Mouse (Mus musculus) common myeloid progenitor, adult 5-6 weeks (primary cell): Measurements from ENCODE around the gene Neurog3. TPM values are rescaled to one million over a fixed set of nuclear protein-coding genes. Genes with fewer than 3 reads are reported as not detected.

Experiments
- ATAC-seq: replicated peaks from 2 replicates; pipeline ENCODE4 v1.8.0; 2016; ENCODE audit warnings: low read depth, mild to moderate bottlenecking, moderate TSS enrichment, inconsistent platforms; ENCODE audit not compliant: poor library complexity, severe bottlenecking
- total RNA-seq: library from RNA; stranded (forward); fragments of 200-1000, 187-1606 nt; gene quantifications from 2 replicates; pipeline ENCODE4 v1.2.3, GENCODE M21; 2017

Neurog3 gene
- not detected in 2 replicates for total RNA-seq

DNA sequence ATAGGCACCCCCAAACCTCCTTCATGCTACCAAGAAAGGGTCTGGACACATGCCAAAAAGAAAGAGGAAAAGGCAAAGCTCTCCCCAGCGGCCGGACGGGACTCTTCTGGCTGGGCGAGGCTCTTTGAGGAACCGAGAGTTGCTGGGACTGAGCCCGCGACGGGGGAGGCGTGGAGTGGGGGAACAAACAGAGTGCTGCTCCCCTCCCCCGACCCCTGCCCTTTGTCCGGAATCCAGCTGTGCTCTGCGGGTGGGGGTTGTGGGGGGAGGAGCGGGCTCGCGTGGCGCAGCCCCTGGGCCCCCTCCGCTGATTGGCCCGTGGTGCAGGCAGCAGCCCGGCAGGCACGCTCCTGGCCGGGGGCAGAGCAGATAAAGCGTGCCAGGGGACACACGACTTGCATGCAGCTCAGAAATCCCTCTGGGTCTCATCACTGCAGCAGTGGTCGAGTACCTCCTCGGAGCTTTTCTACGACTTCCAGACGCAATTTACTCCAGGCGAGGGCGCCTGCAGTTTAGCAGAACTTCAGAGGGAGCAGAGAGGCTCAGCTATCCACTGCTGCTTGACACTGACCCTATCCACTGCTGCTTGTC lies at the start of gene Neurog3:
Gene Neurog3 (plus strand): TSS at position 400 of the 591 bp plus-strand sequence.
- ATAC-seq: peak; percentile 76

GRCm38 (mm10) chr10:62086044-62086443 lies 46.8 kb upstream of the Neurog3 start:
- no peak for ATAC-seq

- ATAC-seq: no peak
These were observed 46.1 kb upstream of the Neurog3 start for GRCm38 (mm10) chr10:62086826-62087225.

- no peak for ATAC-seq
These were observed 44.5 kb upstream of the Neurog3 start for GRCm38 (mm10) chr10:62088411-62088810.

GRCm38 (mm10) chr10:62089071-62089470 lies 43.8 kb upstream of the Neurog3 start:
- no peak for ATAC-seq

DNA sequence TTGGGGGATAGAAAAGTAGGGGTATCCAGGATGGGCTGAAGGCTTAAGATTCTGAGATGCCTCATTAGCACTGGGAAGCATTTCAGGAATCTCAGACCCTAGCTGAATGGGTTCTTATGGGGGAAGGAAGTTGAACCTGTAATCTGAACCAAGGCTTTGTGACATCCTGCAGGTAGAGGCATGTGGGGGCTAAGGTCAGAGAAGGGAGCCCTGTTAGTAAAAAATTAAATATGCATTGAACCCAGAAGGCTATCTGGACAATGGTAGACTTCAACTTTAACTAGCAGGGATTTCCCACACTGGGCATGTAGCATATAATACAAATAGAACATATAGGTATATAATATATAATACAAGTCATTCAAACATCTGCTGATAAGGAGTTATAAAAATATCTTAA lies 43.4 kb upstream of the Neurog3 start:
- no peak for ATAC-seq

DNA sequence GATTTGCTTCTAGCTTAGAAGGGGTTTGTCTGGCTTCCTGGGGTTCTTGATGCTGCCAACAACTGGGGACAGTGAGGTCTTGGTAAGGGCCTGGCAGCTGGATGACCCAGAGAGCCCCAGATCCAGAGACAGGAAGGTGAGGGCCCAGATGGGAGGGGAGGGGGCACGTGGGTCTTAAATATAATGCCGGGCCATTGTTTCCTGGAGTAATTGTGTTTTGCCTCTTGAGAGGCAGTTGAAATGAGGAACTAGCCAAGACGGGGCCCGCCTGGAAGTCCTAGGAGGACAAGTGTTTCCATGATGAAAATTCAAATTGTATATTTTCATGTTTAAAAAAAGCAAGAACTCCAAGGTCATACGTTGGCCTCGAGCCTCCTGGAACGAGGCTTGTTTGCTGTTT lies 39.0 kb upstream of the Neurog3 start:
- ATAC-seq: peak; percentile 42; the same call in 1 of the 2 replicates

GRCm38 (mm10) chr10:62094401-62094800 lies 38.5 kb upstream of the Neurog3 start:
- ATAC-seq: no peak

DNA sequence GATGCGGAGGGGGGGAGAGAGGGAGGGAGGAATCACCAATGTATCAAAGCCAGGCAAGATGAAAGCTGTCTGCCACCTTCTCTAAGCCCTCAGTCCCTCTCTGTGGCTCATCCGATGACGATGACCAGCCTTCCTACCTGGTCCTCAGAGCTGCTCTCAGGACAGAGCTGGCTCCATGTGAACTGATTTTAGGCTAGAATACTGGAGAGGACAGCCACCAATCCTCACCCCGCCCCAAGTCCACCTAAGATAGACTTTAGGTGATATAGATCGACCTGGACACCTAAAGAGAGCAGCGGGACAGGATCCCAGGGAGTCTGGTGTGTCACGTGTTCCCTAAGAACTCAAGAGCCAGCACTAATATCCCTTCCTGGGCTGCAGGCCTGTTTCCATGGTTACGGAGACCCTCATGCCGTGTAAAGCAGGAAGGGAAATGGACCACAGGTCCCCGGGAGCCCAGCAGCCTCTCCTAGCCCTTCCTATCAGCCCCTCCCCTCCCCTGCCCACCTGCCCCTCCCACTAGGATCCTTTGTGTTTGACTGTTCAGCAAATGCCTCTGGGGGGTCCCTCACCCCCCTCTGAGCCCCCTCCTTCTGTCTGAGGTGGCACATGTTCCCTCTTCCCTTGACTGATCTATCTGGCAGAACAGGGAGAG lies 33.0 kb upstream of the Neurog3 start:
- ATAC-seq: no peak

DNA sequence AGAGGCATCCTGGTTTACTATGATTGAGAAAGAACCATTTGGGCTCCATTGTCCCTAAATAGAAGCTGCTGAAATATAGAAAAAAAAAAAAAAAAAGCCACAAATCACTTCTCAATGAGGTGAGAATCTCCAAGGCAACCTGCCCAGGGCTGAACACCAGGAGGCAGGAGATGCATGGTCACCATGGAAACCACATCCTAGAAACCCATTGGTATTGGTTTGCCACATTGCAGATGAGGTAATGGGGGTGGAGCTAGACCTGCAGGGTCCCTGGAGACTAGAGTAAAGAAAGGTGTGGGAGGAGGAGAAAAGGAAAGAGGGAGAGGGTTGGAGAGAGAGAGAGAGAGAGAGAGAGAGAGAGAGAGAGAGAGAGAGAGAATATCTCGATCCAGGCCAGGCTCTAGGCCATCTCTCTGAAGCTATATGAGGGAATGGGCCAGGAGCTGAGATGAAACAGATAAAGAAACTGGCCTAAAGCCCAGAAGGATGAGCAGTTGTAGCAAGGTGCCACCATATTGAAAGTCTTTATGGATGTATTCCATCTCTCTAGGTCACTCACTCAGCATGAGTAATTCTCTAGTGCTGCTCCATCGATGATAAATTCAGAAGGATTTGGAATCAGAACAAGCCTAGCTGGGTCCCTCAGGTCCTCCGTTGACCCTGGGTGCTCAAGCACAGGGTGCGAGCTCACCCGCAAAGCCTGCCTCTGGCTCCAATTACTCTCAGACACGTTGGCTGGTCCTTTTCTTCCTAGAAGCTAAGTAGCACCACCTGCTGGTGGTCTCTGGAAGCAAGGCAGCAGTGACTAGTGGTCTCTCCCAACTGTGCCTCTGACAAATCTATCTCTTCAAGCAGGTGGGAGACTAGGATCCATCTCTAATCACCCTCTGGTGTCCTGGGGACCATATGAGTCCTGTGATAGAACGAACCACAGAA lies 31.1 kb upstream of the Neurog3 start:
- ATAC-seq: peak; percentile 82

DNA sequence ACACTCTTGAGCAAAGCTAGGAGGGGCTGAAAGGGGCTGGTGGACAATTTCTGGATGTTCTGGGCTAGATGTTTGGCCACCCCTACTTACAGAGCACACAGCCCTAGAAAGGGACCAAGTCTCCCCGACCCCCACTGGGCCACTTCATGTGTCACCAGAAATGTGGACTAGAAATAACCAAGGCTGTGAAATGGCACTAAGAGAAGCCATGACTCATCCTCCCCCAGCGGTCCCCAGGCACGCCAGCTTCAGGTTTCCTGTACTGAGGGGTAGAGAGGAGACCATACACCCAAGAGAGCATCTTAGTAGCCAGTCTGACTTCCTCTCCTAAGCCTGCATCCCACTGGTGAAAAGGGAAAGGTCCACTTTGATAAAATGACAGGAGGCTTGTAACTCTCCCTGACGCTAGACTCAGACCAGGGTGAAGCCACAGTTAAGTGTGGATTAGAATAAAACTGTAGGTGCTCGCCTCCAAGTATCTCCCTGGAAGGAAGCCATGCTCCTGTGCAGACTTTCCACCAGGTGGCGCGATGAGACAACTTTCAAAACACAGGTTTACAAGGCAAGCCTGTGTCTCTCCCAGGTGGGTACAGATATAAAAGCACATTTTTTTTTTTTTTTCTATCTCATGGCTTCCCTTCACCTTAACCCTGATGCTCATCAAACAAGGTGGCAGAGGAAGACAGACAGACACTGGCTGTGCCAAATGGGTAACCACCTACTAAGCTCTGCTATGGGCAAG lies 27.9 kb upstream of the Neurog3 start:
- ATAC-seq: peak; percentile 48; the same call in 1 of the 2 replicates

DNA sequence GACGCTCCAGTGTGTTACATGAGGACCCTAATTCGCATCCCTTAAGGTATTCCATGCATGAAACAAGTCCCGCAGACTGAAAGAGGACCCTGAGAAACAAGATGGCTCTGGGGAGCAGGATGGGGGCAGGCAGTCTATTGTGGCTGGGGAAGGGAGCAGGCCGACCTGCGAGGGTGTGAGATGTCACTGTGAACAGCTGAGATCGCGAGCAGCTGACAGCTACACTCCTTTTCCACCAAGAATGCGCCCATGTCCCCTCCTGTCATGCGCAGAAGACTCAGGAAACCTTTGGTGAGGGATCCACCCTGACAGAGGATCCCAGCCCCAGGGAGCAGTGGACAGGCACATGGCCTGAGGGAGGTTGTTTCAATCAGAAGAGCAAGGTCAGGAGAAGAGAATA lies 25.8 kb upstream of the Neurog3 start:
- no peak for ATAC-seq

- peak; percentile 87 for ATAC-seq
These were observed 22.2 kb upstream of the Neurog3 start for GRCm38 (mm10) chr10:62110504-62111206.

GRCm38 (mm10) chr10:62111207-62111576 lies 21.7 kb upstream of the Neurog3 start:
- no peak for ATAC-seq

DNA sequence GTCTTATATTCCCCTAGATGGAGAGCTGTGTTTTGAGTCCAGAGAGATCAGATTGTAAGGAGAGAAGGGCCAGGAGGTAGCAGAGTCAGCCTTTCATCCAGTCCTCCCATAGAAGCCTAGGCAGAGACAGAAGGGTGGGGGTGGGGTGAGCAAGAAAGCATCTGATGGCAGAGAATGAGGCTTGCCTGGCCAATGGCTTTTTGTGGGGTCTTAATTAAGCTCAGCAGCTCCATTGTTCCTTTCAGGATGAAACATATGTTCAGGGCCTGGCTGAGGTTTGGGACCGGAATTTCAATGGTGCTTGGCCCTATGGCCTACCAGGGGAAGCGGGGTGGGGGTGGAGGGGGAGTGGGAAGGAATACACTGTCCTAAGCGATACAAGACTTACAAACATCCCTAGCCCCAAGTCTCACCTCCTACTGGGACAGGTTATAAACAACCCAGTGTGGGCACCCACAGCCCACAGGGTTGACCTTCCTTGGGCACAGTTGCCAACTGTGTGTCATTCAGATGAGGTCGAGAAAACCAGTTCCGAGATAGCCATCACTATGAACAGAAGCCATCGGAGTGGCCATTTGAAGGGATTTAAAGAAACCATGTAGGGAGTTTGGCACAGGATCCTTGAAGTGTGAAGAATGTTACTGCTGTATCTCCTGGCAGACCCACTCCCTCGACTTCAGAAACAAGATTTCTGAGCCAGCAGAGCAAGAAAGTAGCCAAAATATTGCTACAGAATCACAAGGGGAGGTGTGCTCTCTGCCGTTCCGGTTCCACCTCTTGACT lies 18.8 kb upstream of the Neurog3 start:
- ATAC-seq: no peak

DNA sequence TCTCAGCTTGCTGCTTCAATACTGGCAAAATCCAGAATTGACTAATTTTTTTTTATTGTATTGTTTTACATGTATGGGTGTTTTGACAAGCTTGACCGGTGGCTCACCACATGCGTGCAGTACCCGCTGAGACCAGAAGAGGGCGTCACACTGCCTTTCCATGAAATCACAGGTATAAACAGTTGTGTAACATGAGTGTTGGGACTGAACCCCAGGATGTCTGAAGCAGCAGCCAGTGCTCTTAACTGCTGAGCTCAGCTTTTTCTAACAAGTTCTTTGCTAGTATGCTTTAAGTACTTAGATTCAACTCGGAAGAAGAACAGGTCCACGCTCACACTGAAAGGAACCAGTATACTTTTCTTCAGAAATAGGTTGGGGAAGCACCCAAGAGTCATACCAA lies 5.8 kb upstream of the Neurog3 start:
- no peak for ATAC-seq

GRCm38 (mm10) chr10:62127711-62128231 lies 5.1 kb upstream of the Neurog3 start:
- no peak for ATAC-seq

GRCm38 (mm10) chr10:62128316-62128951 lies 4.5 kb upstream of the Neurog3 start:
- no peak for ATAC-seq
